Mouse (Mus musculus): ENCODE data around the gene Oas1f.
"Not testable (repeated sequence)": the region's sequence is repeated elsewhere in the genome, so short reads cannot be mapped to it uniquely, and the experiment has no call there.

Oas1f gene

GRCm38 (mm10) chr5:120871469-120871868 is 24.3 kb downstream of the Oas1f start:
- DNase-seq (ENCODE audit: low spot score) = no peak

DNA sequence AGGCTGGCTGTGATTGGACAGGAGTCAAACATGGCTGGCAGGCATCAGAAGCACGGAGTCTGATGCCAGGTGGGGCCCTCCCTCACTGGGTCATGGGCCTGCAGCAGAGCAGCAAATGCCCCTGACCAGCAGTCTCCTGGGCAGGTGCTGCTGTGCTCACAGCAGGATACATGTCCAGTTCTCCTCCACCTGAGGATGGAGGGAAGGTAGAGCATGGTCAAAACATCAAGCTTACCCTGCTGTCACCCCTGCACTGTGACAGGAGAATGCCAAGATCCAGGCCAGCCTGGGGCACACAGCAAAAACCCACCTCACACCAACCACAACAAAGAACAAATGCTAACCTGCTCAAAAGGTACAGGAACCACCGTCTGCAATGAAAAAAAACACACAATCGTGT is 29.7 kb downstream of the Oas1f start:
- DNase-seq (ENCODE audit: low spot score) = not testable (repeated sequence)

DNA sequence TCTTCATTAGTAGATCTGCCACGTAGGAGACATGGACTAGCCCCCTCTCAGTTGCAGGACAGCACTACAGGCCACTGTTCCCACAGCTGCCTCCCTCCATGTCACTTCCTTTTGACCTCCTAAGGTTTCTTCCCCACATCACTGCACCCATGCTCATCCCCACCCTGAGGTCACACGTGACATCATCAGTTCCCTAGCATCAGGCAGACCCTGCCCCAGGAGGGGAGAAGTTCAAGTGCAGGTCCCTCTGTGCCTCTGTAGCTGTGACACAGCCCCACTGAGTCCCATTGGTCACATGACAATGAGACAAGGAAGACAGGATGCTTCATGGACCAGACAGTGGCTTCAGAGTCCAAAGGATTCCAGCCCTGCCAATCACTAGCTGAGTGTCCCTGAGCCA is 30.2 kb downstream of the Oas1f start:
- not testable (repeated sequence) for DNase-seq (ENCODE audit: low spot score)

DNA sequence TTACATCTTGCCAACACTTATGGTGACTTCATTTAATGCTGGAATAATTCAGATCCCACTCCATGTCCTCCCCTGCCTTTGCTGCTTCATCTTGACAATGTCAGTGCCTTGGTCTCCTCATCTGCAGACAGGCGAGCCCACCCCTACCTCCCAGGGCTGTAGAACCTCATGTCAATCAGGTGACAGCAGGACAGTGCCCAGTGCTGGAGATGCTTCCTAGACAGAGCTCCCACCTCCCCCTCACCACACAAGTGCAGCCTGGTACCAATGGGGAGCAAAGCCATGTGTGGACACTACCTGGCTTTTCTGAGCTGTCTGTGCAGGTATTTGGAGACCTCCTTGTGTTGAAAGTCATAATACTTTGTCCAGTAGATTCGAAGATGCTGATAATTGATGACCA is 31.6 kb downstream of the Oas1f start:
- DNase-seq (ENCODE audit: low spot score) = not testable (repeated sequence)

DNA sequence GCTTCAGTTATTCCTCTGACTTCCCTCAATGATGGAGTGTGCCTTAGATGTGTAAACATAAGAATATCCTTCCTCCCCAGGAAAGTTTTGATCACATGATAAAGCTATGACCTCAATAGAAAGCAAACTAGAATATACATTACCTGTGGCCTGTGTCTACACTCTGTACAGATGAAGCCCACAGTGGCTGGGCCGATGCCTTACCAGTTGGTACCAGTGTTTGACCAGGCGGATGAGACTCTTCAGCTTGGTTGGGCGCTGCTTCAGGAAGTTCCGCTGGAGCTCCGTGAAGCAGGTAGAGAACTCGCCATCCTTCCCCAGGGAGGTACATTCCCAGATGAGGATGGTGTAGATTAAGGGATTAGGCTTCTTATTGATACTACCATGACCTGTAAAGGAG is 34.5 kb downstream of the Oas1f start:
- DNase-seq (ENCODE audit: low spot score) = not testable (repeated sequence)

DNA sequence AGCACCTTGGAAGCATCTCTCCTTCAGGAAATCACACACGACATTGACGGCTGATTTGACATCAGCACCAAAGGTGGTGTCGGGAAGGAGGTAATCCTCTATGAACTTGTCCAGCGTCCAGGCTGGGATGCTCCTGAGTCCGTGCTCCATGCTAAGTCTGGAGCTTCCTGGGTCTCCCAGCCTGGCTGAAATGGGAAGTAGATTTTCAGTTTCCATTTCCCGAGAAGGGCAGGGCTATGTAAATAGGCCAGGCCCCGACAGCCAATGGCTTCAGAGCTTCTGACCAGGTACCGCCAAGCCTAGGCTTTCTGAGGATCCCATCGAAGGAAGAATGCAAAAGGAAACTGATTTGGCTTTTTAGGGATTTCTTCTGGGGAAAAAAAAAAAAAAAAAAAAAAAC is 40.2 kb downstream of the Oas1f start, which contains the start of gene Oas1g:
Gene Oas1g, minus strand, starts transcription at position 201 of the 400 bp plus-strand sequence.
- DNase-seq (ENCODE audit: low spot score) = not testable (repeated sequence)

GRCm38 (mm10) chr5:120887831-120888230 is 40.7 kb downstream of the Oas1f start:
- no peak for DNase-seq (ENCODE audit: low spot score)

DNA sequence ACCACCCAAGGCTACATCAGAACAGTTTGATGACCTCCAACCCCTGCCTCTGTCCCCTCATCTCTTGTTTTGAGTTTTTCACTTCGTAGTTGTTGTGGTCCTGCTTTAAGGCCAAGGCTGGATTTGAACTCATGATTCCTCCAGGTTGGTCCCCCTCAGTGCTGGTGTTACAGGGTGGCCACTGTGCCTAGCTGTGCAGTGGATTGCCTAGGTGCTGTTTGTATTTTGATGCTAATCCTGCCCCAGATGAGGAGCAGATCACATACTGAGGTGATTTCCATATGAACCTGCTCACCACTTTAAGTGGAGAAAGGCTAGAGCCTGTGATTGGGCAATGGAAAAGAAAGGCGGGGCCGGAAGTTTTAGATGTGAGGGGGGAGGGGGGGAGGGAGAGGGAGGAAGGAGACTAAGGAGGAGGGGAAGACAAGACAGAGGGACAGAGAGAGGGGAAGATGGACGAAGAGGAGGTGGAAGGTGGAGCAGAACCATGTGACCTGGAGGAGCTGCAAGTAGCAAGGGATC is 41.2 kb downstream of the Oas1f start:
- not testable (repeated sequence) for DNase-seq (ENCODE audit: low spot score)

DNA sequence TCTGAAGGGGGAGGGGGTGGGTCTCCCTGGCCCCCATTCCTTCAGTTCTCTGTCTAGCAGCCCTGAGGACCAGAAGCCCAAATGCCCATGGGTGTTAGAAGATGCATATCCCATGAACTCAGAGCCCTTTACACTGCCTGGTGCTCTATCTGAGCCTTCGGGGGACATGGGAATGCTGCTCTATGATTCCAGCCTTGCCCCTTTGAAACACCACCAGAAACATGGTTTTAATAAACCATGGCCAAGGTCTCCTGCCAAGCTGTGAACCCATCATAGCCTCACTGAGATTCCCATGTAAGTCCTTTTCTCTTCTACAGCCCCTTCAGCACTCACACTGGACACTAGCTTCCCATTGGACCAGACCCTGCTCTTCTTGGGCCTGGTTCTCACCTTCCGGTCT is 42.9 kb downstream of the Oas1f start:
- no peak for DNase-seq (ENCODE audit: low spot score)

DNA sequence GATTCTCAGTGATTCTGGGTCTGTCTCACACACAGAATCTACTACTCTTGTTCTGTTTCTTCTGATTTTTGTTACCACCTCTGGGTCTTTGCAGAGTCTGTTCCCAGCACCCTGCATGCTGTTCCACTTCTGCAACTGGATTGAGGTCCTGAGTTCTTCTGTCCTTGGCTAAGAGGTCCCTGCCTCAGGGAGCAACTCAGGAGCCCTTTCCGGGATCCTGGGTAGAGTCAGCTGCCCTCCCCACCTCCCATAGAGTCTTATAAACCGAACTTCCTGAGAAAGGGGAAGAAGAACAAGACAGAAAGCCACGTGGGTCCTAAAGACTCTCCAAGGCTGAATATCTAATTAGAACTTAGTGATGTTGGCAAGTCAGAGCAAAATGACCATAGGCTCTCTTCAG is 43.8 kb downstream of the Oas1f start:
- DNase-seq (ENCODE audit: low spot score) = no peak

DNA sequence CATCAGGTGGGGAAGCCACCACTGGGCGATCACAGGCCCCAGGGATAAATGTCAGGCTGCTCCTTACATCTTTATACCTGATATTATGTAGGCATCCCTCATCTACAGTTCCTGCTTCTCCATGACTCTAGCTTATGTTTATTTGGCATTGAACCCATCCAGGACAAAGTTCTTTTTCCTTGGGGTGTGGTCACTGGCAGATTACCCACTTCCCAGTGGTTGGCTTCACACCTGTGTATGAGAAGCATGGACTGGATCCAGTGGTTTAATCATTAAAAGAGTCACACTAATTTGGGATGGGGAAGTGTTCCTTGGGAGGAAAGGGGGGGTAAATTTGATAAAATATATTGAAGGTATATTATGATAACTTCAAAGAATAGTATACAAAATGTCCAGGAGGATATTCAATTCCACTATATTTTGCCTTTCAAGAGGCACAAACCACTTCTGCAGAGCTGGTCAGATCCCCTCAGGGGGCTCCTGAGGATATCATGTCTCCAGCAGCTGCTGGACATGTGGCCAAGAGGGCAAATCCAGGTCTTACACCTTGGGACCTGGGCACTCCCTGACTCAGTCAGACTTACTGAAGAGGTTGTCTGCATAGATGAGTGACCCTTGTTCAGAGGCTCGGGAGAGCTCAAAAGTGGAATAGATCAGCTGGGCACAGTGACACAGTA is 44.5 kb downstream of the Oas1f start:
- DNase-seq (ENCODE audit: low spot score) = not testable (repeated sequence)

- no peak for DNase-seq (ENCODE audit: low spot score)
These were observed 45.1 kb downstream of the Oas1f start for GRCm38 (mm10) chr5:120892243-120892660.

DNA sequence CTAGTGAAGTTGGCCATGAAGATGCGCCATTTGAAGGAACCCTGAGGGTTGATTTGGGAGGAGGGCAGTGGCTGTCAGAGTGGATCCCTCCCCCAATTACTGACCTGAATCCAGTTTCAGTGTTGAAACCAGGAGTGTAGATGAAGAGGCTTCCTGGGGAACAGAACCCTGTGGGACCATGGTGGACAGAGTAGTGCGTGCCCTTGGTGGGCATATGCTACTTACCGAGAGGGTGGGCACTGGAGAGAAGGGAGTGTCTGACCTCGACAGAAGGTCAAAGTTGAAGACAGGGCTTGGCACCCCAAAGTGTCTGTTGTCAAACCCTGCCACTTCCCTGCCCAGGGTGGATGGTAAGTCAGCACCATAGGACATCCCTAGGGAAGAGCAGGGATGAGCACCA is 46.7 kb downstream of the Oas1f start:
- not testable (repeated sequence) for DNase-seq (ENCODE audit: low spot score)

DNA sequence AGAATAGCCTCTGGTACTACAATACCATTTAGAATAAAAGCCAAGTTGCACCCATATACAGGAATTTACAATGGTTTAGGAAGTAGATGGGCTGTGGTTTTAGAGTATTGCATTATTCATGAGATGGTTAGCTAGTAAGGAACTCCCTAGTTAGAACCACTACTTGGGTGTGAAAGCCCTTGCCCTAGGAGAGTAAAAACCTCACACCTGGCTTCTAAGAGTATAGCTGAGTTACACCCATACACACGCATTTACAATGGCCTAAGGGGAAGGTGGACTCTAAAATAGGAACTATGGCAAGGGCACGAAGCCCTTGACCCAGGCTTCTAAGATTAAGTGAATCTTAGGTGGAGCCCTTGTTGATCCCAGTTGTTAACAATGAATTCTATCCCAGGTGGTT is 47.5 kb downstream of the Oas1f start:
- not testable (repeated sequence) for DNase-seq (ENCODE audit: low spot score)

GRCm38 (mm10) chr5:120895231-120895900 is 48.2 kb downstream of the Oas1f start:
- DNase-seq (ENCODE audit: low spot score) = no peak

GRCm38 (mm10) chr5:120898307-120898706 is 51.1 kb downstream of the Oas1f start:
- no peak for DNase-seq (ENCODE audit: low spot score)

DNA sequence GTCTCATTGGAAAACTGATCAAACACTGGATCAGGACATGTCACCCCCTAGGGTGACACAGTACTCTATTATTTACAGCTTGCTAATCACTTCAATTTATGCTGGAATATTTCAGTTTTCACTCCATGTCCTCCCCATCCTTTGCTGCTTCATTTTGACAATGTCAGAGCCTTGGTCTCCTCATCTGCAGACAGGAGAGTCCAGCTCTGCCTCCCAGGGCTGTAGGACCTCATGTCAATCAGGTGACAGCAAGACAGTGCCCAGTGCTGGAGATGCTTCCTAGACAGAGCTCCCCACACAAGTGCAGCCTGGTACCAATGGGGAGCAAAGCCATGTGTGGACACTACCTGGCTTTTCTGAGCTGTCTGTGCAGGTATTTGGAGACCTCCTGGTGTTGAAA is 51.6 kb downstream of the Oas1f start:
- DNase-seq (ENCODE audit: low spot score) = no peak

DNA sequence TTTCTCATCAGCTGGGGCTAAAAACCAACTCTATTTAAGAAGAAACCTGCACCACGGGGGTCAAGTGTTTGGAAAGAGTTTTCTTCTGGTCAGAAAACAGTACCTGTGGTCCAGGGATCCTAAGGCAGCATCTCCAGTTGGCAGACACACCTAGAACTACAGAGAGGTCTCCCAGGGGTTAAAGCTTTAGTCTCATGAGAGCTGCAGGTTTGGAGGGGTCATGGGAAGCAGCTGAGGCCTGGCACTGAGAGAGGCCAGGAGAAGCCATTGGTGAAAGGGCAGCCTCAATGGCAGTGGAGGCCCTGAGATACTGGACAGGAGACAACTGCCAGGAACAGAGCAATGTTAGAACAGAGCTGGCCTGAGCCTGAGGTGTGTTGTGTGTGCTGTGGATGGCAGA is 53.5 kb downstream of the Oas1f start:
- no peak for DNase-seq (ENCODE audit: low spot score)

- no peak for DNase-seq (ENCODE audit: low spot score)
These were observed 54.9 kb downstream of the Oas1f start for GRCm38 (mm10) chr5:120902056-120902455.

GRCm38 (mm10) chr5:120906791-120907733 is 59.9 kb downstream of the Oas1f start, which contains the start of gene Oas1a:
Gene Oas1a (minus strand): TSS chr5:120907521.
- DNase-seq (ENCODE audit: low spot score) = not testable (repeated sequence)
